Mouse (Mus musculus): ENCODE data around the gene Timp3.

DNA sequence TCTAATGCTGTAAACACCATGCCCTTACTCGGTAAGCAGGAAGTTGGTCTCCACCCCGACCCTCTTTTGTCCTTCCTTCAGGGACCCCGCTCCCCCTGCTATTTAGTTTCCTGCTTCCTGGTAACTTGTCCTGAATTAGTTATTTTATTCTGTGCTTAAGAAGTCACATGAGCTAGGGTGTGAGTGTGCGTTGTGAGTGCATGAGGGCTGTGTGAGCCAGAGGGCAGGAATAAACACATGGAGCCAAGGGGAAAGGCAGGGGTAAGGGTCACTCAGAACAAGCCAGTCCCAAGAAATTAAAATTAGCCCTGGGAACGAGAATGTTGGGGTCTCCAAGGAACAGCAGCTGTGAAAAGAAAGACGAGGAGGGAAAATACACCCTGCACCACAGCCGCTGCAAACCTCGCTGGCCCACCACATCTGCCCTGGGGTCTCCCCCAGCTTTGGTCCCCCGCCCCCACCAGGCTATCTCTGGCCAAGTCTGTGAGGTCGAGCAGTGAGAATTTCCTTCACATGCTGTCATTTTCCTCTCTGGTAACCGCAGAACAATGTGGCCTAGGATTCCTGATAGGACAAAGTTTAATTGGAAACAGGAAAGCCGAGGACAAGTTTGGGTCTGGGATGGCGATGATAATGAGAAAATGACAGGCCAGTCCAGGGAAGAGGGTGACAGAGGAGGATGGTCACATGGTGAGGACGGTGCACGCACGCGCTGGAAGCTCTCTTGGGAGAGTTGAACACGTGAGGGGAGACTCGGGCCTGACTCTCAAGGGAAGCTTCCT, 26.6 kb upstream of the Timp3 start:
- TF ChIP-seq CTCF (IDR thresholded peaks at IDR 0.05) (no peak), EP300 (IDR thresholded peaks at IDR 0.05) (peak; percentile 88)
